Mouse (Mus musculus) heart, embryonic 13.5 days (tissue): ENCODE data around the gene Fmod. TPM values are rescaled to one million over a fixed set of nuclear protein-coding genes. Genes with fewer than 3 reads are reported as not detected.

Source experiments
- polyA plus RNA-seq: library from polyadenylated mRNA; unstranded; fragments of >200 nt; fragmentation: Nextera tagmentation; extraction: Ambion mirVana; gene quantifications from 2 replicates; pipeline ENCODE4 v1.2.1, GENCODE M21; 2015

Fmod gene
- polyA plus RNA-seq, 1 experiment from 2014 or later = 26.3 TPM

Other genes with a start within 250 kb of the Fmod start
- 13.9 and 16.8 TPM in 2 replicates for gene Atp2b4, start 236.2 kb upstream of the Fmod start, polyA plus RNA-seq
- gene Optc, start 129.3 kb upstream of the Fmod start, polyA plus RNA-seq = 0.32 and 0.41 TPM in 2 replicates
- 2.8 and 3.1 TPM in 2 replicates for gene Prelp, start 115.8 kb upstream of the Fmod start, polyA plus RNA-seq
- 33.1 and 37.0 TPM in 2 replicates for gene Btg2, start 41.9 kb downstream of the Fmod start, polyA plus RNA-seq
- 0.59 and 0.75 TPM in 2 replicates for gene Chit1, start 74.0 kb downstream of the Fmod start, polyA plus RNA-seq
- gene Chil1, start 144.9 kb downstream of the Fmod start, polyA plus RNA-seq = 0.66 and 1.5 TPM in 2 replicates
- 0.67 and 2.1 TPM in 2 replicates for gene Mybph, start 156.2 kb downstream of the Fmod start, polyA plus RNA-seq
- 8.3 and 9.0 TPM in 2 replicates for gene Adora1, start 198.2 kb downstream of the Fmod start, polyA plus RNA-seq